In the genomic region with DNA sequence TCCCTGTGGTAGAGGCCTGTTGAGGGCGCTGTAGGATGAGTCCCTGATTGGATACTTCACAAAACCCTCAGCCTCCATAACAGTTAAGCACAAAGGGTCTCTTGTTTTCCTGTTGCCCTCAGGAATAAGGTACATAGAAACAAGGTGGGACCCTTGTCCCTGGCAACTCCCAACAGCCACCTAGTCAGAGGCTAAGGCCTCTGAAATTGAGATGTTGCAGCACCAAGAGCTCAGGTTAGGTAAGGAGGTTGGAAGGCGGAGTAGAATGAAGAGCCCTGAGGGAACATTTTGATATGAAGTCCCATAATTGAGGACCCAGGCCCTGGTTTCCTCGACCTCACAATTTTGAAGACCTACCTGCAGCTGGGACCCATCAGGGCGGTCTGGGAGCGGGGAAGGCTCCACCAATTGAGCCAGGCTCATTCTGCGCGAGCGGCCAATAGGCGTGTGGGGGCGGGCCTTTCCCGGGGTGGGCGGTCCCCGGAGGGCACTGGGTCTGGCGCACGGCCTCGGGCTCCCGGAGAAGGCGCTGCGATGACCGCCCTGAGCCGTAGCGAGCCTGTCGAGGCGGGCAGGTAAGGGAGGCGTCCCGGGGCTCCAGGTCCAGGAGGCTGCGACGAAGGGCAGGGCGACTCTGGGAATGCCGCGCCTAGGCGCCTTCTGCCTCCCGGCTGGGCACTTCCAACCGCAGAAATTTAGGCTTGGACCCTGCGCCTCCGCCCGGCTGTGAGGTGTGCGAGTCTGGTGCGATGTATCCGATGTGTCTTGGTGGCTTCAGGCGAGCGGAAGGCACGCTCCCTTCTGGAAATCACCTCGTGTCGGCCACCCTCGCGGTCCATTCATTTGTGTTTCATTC, we compare ENCODE assay signal across 8 mouse cellular contexts. TPM values are rescaled to one million over a fixed set of nuclear protein-coding genes. Genes with fewer than 3 reads are reported as not detected.
DNase-seq lines count a peak whose midpoint lies in the region; ATAC-seq and TF ChIP-seq lines count a peak whose summit lies in the region.

A gene (plus strand): TSS at position 467 of the 856 bp plus-strand sequence.

- H3K4me2 ChIP-seq in heart, embryonic 16.5 days (ENCODE audit: low read depth, low read length), result peak within 1 kb of the TSS; percentile 76
- peak within 1 kb of the TSS; percentile 92 for H3K4me2 ChIP-seq in neural tube, embryonic 15.5 days

- peak; percentile 91 for ATAC-seq in heart, embryonic 16.5 days (replicated peaks; ENCODE audit: extremely low read depth, insufficient read depth, low FRiP score)
- ATAC-seq in neural tube, embryonic 15.5 days (ENCODE audit: low FRiP score), result peak; percentile 96

- TF ChIP-seq POLR2A in brain, embryonic 14.5 days (IDR thresholded peaks at IDR 0.05; ENCODE audit: borderline replicate concordance, extremely low read depth, insufficient read depth, insufficient read length, poor library complexity, severe bottlenecking), result 0 out of 2 replicates have a peak, but pooled peaks have one; percentile 33
- TF ChIP-seq POLR2A in thymus, adult 2 months (IDR thresholded peaks at IDR 0.05; ENCODE audit: control insufficient read depth, extremely low read depth, insufficient read depth, low read length, poor library complexity), result no peak

- peak; percentile 22 to 30 for DNase-seq in B cell, adult 2 months
- DNase-seq in brain, embryonic 14.5 days (ENCODE audit: low read depth), result peak; percentile 87
- DNase-seq in kidney, postnatal 10 days, result peak; percentile 91
- peak; percentile 84 to 88 for DNase-seq in lung, adult 18-20 months
- DNase-seq in thymus, adult 2 months, result peak; percentile 59

- 3% methylated on average over 47 of the region's 47 CpGs for WGBS in heart, embryonic 16.5 days
- WGBS in neural tube, embryonic 15.5 days, result 2% methylated on average over 47 of the region's 47 CpGs
- WGBS in thymus, adult 2 months, result 8% methylated on average over 47 of the region's 47 CpGs

- H3K9me3 ChIP-seq in erythroblast, embryonic 14.5 days (ENCODE audit: control insufficient read depth, low read length), result no peaks in the 10 kb centered on the region
- no peaks in the 10 kb centered on the region for H3K9me3 ChIP-seq in heart, embryonic 16.5 days (replicated peaks; ENCODE audit: control insufficient read depth, low read length)
- no peaks in the 10 kb centered on the region for H3K9me3 ChIP-seq in neural tube, embryonic 15.5 days (replicated peaks)

- H3K27me3 ChIP-seq in erythroblast, embryonic 14.5 days (ENCODE audit: control insufficient read depth), result peaks cover 44% of the 10 kb centered on the region
- H3K27me3 ChIP-seq in heart, embryonic 16.5 days (ENCODE audit: control insufficient read depth, insufficient read depth, low read length), result peaks cover 10% of the 10 kb centered on the region
- 0 out of 2 replicates have a peak, but pooled peaks cover 8% of the 10 kb centered on the region for H3K27me3 ChIP-seq in neural tube, embryonic 15.5 days (replicated peaks)
- no peaks in the 10 kb centered on the region for H3K27me3 ChIP-seq in thymus, adult 2 months (ENCODE audit: control insufficient read depth, insufficient read depth, low read length)

- no peak for TF ChIP-seq CTCF in brain, embryonic 14.5 days (IDR thresholded peaks at IDR 0.05; ENCODE audit: borderline replicate concordance, extremely low read depth, insufficient read depth, insufficient read length)
- no peak for TF ChIP-seq CTCF in thymus, adult 2 months (IDR thresholded peaks at IDR 0.05; ENCODE audit: borderline replicate concordance, control insufficient read depth, extremely low read depth, insufficient read depth, low read length, poor library complexity)

- no peak within 1 kb of the TSS for H3K27ac ChIP-seq in heart, embryonic 16.5 days (ENCODE audit: low read length)
- 0 out of 2 replicates have a peak within 1 kb of the TSS, but pooled peaks have one; percentile 14 for H3K27ac ChIP-seq in neural tube, embryonic 15.5 days (replicated peaks)
- H3K27ac ChIP-seq in thymus, adult 2 months (ENCODE audit: control insufficient read depth, insufficient read depth, low read length), result no peak within 1 kb of the TSS

- H3K4me3 ChIP-seq in erythroblast, embryonic 14.5 days (replicated peaks), result peak within 1 kb of the TSS; percentile 44
- H3K4me3 ChIP-seq in heart, embryonic 16.5 days (ENCODE audit: low read length), result peak within 1 kb of the TSS; percentile 49
- peak within 1 kb of the TSS; percentile 55 for H3K4me3 ChIP-seq in neural tube, embryonic 15.5 days (replicated peaks)
- peak within 1 kb of the TSS; percentile 20 for H3K4me3 ChIP-seq in thymus, adult 2 months (ENCODE audit: control insufficient read depth, insufficient read depth, low read length)

- peaks cover 11% of the 10 kb centered on the region for H3K4me1 ChIP-seq in erythroblast, embryonic 14.5 days (ENCODE audit: control insufficient read depth)
- peaks cover 2% of the 10 kb centered on the region for H3K4me1 ChIP-seq in heart, embryonic 16.5 days (ENCODE audit: control insufficient read depth, insufficient read depth, low read length)
- H3K4me1 ChIP-seq in neural tube, embryonic 15.5 days, result peaks cover 14% of the 10 kb centered on the region
- peaks cover 8% of the 10 kb centered on the region for H3K4me1 ChIP-seq in thymus, adult 2 months (replicated peaks; ENCODE audit: control insufficient read depth, insufficient read depth, low read length)

- H3K9ac ChIP-seq in heart, embryonic 16.5 days (ENCODE audit: low read length), result peak within 1 kb of the TSS; percentile 61
- H3K9ac ChIP-seq in neural tube, embryonic 15.5 days (replicated peaks), result peak within 1 kb of the TSS; percentile 65

- peaks cover 6% of the 10 kb centered on the region; the same call in 1 of the 2 replicates for H3K36me3 ChIP-seq in erythroblast, embryonic 14.5 days (ENCODE audit: control insufficient read depth)
- peaks cover 32% of the 10 kb centered on the region for H3K36me3 ChIP-seq in heart, embryonic 16.5 days (ENCODE audit: control insufficient read depth, insufficient read depth)
- peaks cover 42% of the 10 kb centered on the region for H3K36me3 ChIP-seq in neural tube, embryonic 15.5 days
- peaks cover 35% of the 10 kb centered on the region for H3K36me3 ChIP-seq in thymus, adult 2 months (ENCODE audit: control insufficient read depth, insufficient read depth, low read length)

RNA-seq across cellular contexts. Expression of the gene that starts here (rescaled TPM):
- polyA plus RNA-seq in brain, embryonic 14.5 days (2012; rRNA removed), result 7.6 and 8.8 TPM in 2 replicates
- polyA plus RNA-seq in erythroblast, embryonic 14.5 days (2012), result not detected in 2 replicates
- polyA plus RNA-seq in heart, embryonic 16.5 days (2015; fragmentation: Nextera tagmentation; extraction: Ambion mirVana), result 0.34 and 1.6 TPM in 2 replicates
- 3.8 and 4.2 TPM in 2 replicates for polyA plus RNA-seq in neural tube, embryonic 15.5 days (2015; fragmentation: Nextera tagmentation; extraction: Ambion mirVana)
- polyA plus RNA-seq in thymus, adult 2 months (2012; rRNA removed), result 0.69 and 1.00 TPM in 2 replicates

Comparison
In these comparisons a context has a peak if more than half of its experiments do, and no peak if none do; other contexts are left out.
1. Peak in DNase-seq and H3K4me3 ChIP-seq in thymus, adult 2 months; RNA of the gene not detected or under 1 TPM.
2. DNase-seq: peak in every context shown above with its lines; median percentile 91 in kidney, postnatal 10 days; 87 in brain, embryonic 14.5 days; 86 in lung, adult 18-20 months; 59 in thymus, adult 2 months; 26 in B cell, adult 2 months.